Mouse (Mus musculus) splenic B cell, adult 2 months (primary cell): ENCODE results near the gene Asb16.
A peak's percentile ranks its signal among the peaks of the same experiment; 100 is the strongest.
"Not testable (repeated sequence)": the region's sequence is repeated elsewhere in the genome, so short reads cannot be mapped to it uniquely, and the experiment has no call there.

Experiments
- DNase-seq: peaks from one replicate; pipeline ENCODE4 v3.0.0-alpha.2; 2011; ENCODE audit warnings: low read depth, low spot score
- H3K27me3 ChIP-seq: 2 replicates; pipeline ENCODE4 v1.6.1; 2012; ENCODE audit warnings: mild to moderate bottlenecking, low read length, moderate library complexity, mixed read lengths; ENCODE audit not compliant: control insufficient read depth, poor library complexity, insufficient read depth, severe bottlenecking
- H3K36me3 ChIP-seq: 2 replicates; pipeline ENCODE4 v1.6.1; 2012; ENCODE audit warnings: mild to moderate bottlenecking, low read length, moderate library complexity, mixed read lengths; ENCODE audit not compliant: control insufficient read depth, poor library complexity, insufficient read depth, severe bottlenecking

Gene Asb16

DNA sequence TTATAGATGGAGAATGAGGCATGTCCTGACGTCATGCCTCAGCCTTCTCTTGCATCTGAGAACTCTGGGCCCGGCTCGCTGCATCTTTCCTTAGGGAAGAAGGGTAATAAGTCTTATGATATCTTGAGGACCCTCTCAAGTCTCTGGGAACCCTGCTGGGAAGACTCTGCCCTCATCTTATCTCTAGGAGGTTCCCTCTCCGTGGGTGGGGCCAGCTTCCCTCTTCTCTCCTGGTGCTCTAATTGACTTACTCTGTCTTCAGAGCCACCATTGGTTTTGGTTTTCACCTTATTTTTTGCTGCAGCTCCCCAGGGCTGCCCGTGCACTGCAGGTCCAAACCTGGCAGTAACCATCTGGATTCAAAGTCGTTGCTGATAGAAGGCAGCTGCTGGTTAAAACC, 10.4 kb upstream of the Asb16 start:
- DNase-seq = no peak
- Histone ChIP-seq H3K27me3 (no peaks in the 10 kb centered on the region), H3K36me3 (no peaks in the 10 kb centered on the region)

DNA sequence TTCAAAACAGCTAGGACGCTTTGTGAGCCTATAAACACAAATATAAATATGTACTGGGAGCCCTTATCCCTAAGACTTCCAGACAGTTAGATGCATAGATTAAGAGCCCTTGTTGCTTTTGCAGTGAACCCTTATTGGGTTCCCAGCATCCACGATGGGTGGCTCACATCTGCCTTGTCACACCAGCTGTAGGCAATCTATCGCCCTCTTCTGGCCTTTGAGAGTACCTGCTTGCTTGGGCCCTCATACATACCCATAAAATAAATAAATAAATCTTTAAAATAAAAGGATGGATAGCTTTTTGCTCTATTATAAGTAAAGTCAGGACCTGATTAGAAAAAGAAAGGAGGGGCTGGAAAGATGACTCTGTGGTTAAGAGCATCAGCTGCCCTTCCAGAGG, 10.0 kb upstream of the Asb16 start:
- no peaks in the 10 kb centered on the region for H3K27me3 ChIP-seq
- H3K36me3 ChIP-seq = no peaks in the 10 kb centered on the region
- peak; percentile 27 for DNase-seq

- no peak for DNase-seq
- Histone ChIP-seq H3K27me3 (no peaks in the 10 kb centered on the region), H3K36me3 (no peaks in the 10 kb centered on the region)
Observed at GRCm38 (mm10) chr11:102263211-102263610, 5.3 kb upstream of the Asb16 start.

DNA sequence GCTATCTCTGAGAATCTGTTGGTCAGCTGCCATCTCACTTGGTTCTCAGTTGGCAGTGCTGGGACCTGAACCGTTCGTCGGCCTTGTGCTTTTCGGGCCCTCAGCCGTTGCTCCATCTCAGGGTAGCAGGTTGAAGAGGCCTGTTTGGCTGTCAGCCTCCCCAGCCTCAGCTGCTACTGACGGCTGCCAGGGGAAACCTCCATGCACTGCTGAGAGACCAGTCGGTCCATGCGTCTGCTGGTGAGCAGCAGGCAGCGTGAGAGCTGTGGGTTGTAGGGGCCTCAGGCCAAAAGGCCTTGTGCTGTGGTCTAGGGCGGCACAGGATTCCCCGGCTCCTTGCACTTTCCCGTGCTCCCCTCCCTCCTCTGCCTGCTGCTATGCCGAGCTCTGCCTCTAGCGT, 2.7 kb upstream of the Asb16 start:
- Histone ChIP-seq H3K27me3 (no peaks in the 10 kb centered on the region), H3K36me3 (no peaks in the 10 kb centered on the region)
- no peak for DNase-seq

- DNase-seq = no peak
- Histone ChIP-seq H3K27me3 (no peaks in the 10 kb centered on the region), H3K36me3 (no peaks in the 10 kb centered on the region)
Observed at GRCm38 (mm10) chr11:102266631-102267355, 1.8 kb upstream of the Asb16 start.

- H3K27me3 ChIP-seq = no peaks in the 10 kb centered on the region
- DNase-seq = peak; percentile 59
- H3K36me3 ChIP-seq = no peaks in the 10 kb centered on the region
Observed at GRCm38 (mm10) chr11:102267480-102267879, 1.1 kb upstream of the Asb16 start.

DNA sequence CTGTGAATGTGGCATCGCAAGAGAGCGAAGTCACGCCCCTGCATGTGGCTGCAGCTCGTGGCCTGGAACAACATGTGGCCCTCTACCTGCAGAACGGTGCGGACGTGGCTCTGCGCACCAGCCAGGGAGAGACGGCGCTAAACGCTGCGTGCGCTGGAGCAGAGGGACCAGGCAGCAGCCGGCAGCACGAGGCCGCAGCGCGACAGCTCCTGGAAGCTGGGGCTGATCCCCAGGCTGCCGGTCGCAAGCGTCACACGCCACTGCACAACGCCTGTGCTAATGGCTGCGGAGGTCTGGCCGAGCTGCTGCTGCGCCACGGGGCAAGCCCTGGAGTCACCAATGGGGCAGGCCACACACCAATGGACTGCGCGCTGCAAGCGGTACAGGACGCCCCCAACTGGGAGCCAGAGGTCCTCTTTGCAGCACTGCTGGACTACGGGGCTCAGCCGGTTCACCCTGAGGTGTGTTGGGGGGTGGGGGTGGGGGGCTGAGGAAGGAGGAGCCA, 7.9 kb downstream of the Asb16 start:
- Histone ChIP-seq H3K27me3 (no peaks in the 10 kb centered on the region), H3K36me3 (no peaks in the 10 kb centered on the region)
- DNase-seq = no peak

DNA sequence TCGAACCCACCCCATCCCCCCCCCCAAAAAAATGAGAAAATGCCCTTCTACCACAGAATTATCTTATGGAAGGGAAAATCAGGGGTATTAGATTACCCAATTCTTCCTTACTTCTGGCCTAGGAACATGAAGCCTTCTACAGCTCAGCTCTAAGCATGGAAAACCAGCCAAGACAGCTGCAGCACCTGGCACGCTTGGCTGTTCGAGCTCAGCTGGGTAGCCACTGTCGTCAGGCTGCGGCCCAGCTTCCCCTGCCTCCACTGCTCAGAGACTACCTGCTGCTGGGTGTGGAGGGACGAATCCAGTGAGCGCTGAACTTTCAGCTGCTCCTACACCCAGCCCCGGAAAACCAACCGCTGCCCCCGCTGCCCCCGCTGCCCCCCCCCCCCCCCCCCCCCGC, 9.2 kb downstream of the Asb16 start:
- no peak for DNase-seq
- no peaks in the 10 kb centered on the region for H3K27me3 ChIP-seq
- H3K36me3 ChIP-seq = no peaks in the 10 kb centered on the region

DNA sequence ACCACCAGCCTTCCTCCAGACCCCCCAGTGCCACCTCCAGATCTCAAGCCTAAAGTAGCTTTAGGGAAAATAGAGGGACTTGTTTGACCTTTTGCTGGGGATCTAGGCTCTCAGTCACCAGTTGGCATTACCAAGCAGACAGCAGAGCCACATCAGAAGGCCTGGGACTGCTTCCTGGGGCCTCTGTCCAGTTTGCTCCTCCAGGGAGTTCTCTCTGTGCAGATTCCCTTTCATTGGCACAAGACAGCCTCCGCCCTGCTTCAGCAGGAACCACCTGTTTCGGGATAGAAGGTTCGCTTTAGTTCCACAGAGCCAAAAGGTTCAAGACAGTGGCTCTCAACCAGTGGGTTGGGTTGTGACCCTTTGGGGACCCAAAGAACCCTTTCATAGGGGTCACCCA, 11.1 kb downstream of the Asb16 start:
- H3K36me3 ChIP-seq = no peaks in the 10 kb centered on the region
- no peak for DNase-seq
- H3K27me3 ChIP-seq = no peaks in the 10 kb centered on the region

DNA sequence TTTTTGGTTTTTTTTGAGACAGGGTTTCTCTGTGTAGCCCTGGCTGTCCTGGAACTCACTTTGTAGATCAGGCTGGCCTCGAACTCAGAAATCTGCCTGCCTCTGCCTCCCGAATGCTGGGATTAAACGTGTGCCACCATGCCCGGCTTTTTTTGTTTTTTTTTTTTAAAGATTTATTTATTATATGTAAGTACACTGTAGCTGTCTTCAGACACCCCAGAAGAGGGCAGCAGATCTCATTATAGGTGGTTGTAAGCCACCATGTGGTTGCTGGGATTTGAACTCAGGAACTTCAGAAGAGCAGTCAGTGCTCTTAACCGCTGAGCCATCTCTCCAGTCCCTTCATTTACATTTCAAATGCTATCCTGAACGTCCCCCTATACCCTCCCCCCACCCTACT, 11.7 kb downstream of the Asb16 start:
- not testable (repeated sequence) for H3K27me3 ChIP-seq, H3K36me3 ChIP-seq, DNase-seq

DNA sequence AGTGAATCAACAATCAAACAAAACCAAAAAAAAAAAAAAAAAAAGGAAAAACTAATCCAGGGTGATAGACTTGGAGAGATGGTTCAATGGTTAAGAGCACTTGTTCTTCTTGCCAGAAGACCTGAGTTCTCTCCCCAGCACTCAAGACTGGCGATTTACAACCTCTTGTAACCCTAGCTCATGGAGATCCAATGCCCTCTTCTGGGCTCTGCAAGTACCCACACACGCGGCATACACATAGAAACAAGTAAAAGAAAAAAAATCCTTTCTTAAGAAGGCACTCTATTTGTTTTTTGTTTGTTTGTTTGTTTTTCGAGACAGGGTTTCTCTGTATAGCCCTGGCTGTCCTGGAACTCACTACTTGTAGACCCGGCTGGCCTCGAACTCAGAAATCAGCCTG, 15.4 kb downstream of the Asb16 start:
- Histone ChIP-seq H3K36me3 (no peaks in the 10 kb centered on the region), H3K27me3 (no peaks in the 10 kb centered on the region)
- peak; percentile 39 for DNase-seq

DNA sequence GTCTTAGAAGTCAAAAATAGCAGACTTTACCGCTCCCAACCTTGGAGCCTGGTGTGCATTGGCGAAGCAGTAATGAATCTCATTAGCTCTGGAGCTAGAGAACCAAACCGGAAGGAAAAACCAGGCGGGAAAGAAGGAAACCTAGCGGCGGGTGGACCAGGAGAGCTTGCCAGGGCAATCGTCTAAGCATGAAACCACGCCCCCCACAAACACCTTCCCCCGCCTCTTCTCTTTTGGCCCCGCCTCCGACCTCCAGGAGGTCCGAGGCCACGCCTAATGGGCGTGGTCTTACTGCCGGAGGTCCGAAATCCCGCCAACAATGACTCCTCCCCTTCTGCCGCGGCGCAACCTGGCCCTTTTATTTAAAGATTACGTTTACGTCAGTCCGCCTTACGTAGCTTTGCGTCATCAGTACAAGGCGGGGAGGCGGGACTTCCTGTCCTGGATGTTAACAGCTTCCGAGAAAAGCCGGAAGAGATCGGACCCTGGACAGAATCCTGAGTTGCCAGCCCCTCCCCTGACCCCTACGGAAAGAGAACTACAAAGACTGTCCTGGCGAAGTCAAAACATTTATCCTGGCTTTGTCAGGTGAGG, 16.1 kb downstream of the Asb16 start, which contains the start of gene Tmub2:
Gene Tmub2 (plus strand): TSS at position 431 of the 594 bp plus-strand sequence.
- DNase-seq = peak; percentile 100
- no peaks in the 10 kb centered on the region for H3K36me3 ChIP-seq
- no peaks in the 10 kb centered on the region for H3K27me3 ChIP-seq

GRCm38 (mm10) chr11:102285095-102285834, 16.7 kb downstream of the Asb16 start:
- DNase-seq = no peak
- Histone ChIP-seq H3K36me3 (no peaks in the 10 kb centered on the region), H3K27me3 (no peaks in the 10 kb centered on the region)

DNA sequence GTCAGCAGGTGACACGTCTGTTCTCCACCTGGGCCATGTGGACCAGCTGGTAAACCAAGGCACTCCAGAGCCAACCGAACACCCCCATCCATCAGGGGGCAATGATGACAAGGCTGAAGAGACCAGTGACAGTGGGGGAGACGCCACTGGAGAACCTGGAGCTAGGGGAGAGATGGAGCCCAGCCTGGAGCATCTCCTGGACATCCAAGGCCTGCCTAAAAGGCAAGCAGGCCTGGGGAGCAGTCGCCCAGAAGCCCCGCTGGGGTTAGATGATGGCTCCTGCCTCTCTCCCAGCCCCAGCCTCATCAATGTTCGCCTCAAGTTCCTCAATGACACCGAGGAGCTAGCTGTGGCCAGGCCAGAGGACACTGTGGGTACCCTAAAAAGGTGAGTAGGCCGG, 18.9 kb downstream of the Asb16 start:
- H3K27me3 ChIP-seq = no peaks in the 10 kb centered on the region
- no peak for DNase-seq
- H3K36me3 ChIP-seq = peaks cover 7% of the 10 kb centered on the region; the same call in 1 of the 2 replicates
